Mouse (Mus musculus) neural tube, embryonic 14.5 days (tissue): ENCODE results near the gene Foxk1. TPM values are rescaled to one million over a fixed set of nuclear protein-coding genes. Genes with fewer than 3 reads are reported as not detected.

Source experiments
- ATAC-seq: fragments of 200-750 bp; cut with Nextera tagmentation; 2 replicates; pipeline ENCODE4 v1.8.0; 2017; ENCODE audit warnings: low read depth, mild to moderate bottlenecking, moderate TSS enrichment, moderate library complexity
- H3K27ac ChIP-seq: fragments of 300-500 bp; sonication (generic); 2 replicates; pipeline ENCODE4 v1.5.1; 2014; ENCODE audit warnings: low read depth, mild to moderate bottlenecking, control low read depth, low read length, moderate library complexity, mixed read lengths
- H3K27me3 ChIP-seq: fragments of 300-500 bp; sonication (generic); 2 replicates; pipeline ENCODE4 v1.6.1; 2014; ENCODE audit warnings: low read length; ENCODE audit not compliant: control insufficient read depth, insufficient read depth
- H3K36me3 ChIP-seq: fragments of 300-500 bp; sonication (generic); 2 replicates; pipeline ENCODE4 v1.6.1; 2014; ENCODE audit warnings: low read length, mixed read lengths; ENCODE audit not compliant: control insufficient read depth, insufficient read depth
- H3K4me1 ChIP-seq: fragments of 300-500 bp; sonication (generic); 2 replicates; pipeline ENCODE4 v1.6.1; 2014; ENCODE audit warnings: low read length; ENCODE audit not compliant: control insufficient read depth, insufficient read depth
- H3K4me2 ChIP-seq: fragments of 300-500 bp; sonication (generic); 2 replicates; pipeline ENCODE4 v1.6.1; 2014; ENCODE audit warnings: mild to moderate bottlenecking, low read depth, low read length, control low read depth
- H3K4me3 ChIP-seq: fragments of 300-500 bp; sonication (generic); 2 replicates; pipeline ENCODE4 v1.5.1; 2014; ENCODE audit warnings: low read depth, low read length, control low read depth, mixed read lengths
- H3K9ac ChIP-seq: fragments of 300-500 bp; sonication (generic); replicated peaks from 2 replicates; pipeline ENCODE4 v1.6.1; 2014; ENCODE audit warnings: low read depth, mild to moderate bottlenecking, control low read depth, low read length, mixed read lengths
- H3K9me3 ChIP-seq: fragments of 300-500 bp; sonication (generic); 2 replicates; pipeline ENCODE4 v1.6.1; 2016; ENCODE audit warnings: low read length; ENCODE audit not compliant: control insufficient read depth
- WGBS: fragments of 180-500 bp; shearing (Covaris S2); extraction: QIAGEN DNeasy Blood & Tissue Kit; methylation state at CpG from one replicate; pipeline ENCODE4 v1.1.7; 2014; 5-methylcytosine and 5-hydroxymethylcytosine counted together
- polyA plus RNA-seq: library from polyadenylated mRNA; unstranded; fragments of >200 nt; fragmentation: Nextera tagmentation; extraction: Ambion mirVana; gene quantifications from 2 replicates; pipeline ENCODE4 v1.2.1, GENCODE M21; 2014

Gene Foxk1
- polyA plus RNA-seq, 1 experiment from 2014 or later: 4.3 TPM

GRCm38 (mm10) chr5:142457345-142457744 is 56.0 kb downstream of the Foxk1 start:
- Histone ChIP-seq H3K4me1 (no peaks in the 10 kb centered on the region), H3K4me2 (no peak overlapping the region), H3K9me3 (no peaks in the 10 kb centered on the region), H3K4me3 (no peak overlapping the region), H3K27ac (no peak overlapping the region), H3K27me3 (no peaks in the 10 kb centered on the region), H3K9ac (no peak overlapping the region), H3K36me3 (peaks cover 34% of the 10 kb centered on the region)
- ATAC-seq: no peak
- WGBS: 69% methylated on average over 10 of the region's 10 CpGs

GRCm38 (mm10) chr5:142458791-142459557 is 57.7 kb downstream of the Foxk1 start:
- no peak overlapping the region for H3K27ac ChIP-seq

DNA sequence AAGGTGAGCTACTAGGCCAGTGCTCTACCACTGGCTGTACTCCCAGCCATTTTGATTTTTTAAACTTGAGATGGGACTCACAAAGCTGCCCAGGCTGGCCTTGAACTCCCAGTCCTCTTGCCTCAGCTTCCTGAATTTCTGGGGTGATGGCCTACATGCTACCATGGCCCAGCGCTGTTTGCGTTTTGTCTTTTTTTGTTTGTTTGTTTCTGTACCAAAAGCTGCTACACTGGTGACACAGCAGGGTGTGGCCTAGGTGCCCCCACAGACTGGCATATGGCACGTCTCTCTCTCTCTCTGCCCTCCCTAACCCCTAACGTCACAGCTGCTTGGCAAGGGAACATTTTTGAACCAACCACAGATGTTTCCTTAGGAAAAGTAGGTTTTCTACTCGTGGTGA is 58.5 kb downstream of the Foxk1 start:
- Histone ChIP-seq H3K4me2 (no peak overlapping the region), H3K36me3 (peaks cover 20% of the 10 kb centered on the region), H3K27me3 (no peaks in the 10 kb centered on the region), H3K4me1 (peaks cover 6% of the 10 kb centered on the region), H3K4me3 (no peak overlapping the region), H3K9ac (no peak overlapping the region), H3K9me3 (no peaks in the 10 kb centered on the region), H3K27ac (no peak overlapping the region)
- no peak for ATAC-seq
- WGBS: 75% methylated on average over 5 of the region's 5 CpGs

More at GRCm38 (mm10) chr5:142458791-142459557, 57.7 kb downstream of the Foxk1 start:
- Histone ChIP-seq H3K4me1 (no peaks in the 10 kb centered on the region), H3K4me2 (no peak overlapping the region), H3K36me3 (peaks cover 27% of the 10 kb centered on the region), H3K9ac (no peak overlapping the region), H3K9me3 (no peaks in the 10 kb centered on the region), H3K27me3 (no peaks in the 10 kb centered on the region), H3K4me3 (no peak overlapping the region)
- 92% methylated on average over 17 of the region's 17 CpGs for WGBS
- ATAC-seq: no peak

GRCm38 (mm10) chr5:142461942-142462640 is 60.8 kb downstream of the Foxk1 start:
- H3K27ac ChIP-seq: no peak overlapping the region
- WGBS: 97% methylated on average over 7 of the region's 7 CpGs
- peaks cover 7% of the 10 kb centered on the region for H3K4me1 ChIP-seq
- H3K4me3 ChIP-seq: no peak overlapping the region
- no peak overlapping the region for H3K9ac ChIP-seq
- no peaks in the 10 kb centered on the region for H3K9me3 ChIP-seq
- ATAC-seq: no peak
- peaks cover 3% of the 10 kb centered on the region; the same call in 1 of the 2 replicates for H3K36me3 ChIP-seq
- no peak overlapping the region for H3K4me2 ChIP-seq
- H3K27me3 ChIP-seq: no peaks in the 10 kb centered on the region

- no peak overlapping the region for H3K4me2 ChIP-seq
- no peaks in the 10 kb centered on the region for H3K9me3 ChIP-seq
- 89% methylated on average over 2 of the region's 2 CpGs for WGBS
- no peaks in the 10 kb centered on the region; the same call in 1 of the 2 replicates for H3K36me3 ChIP-seq
- no peak overlapping the region for H3K27ac ChIP-seq
- no peak overlapping the region for H3K9ac ChIP-seq
- peaks cover 7% of the 10 kb centered on the region for H3K4me1 ChIP-seq
- no peaks in the 10 kb centered on the region for H3K27me3 ChIP-seq
- H3K4me3 ChIP-seq: no peak overlapping the region
- ATAC-seq: no peak
These were observed 61.3 kb downstream of the Foxk1 start for GRCm38 (mm10) chr5:142462641-142462948.

GRCm38 (mm10) chr5:142463011-142463410 is 61.7 kb downstream of the Foxk1 start:
- WGBS: 87% methylated on average over 6 of the region's 6 CpGs
- Histone ChIP-seq H3K4me3 (peak overlapping the region; percentile 61), H3K9ac (no peak overlapping the region; the same call in 1 of the 2 replicates)

GRCm38 (mm10) chr5:142463461-142464454 is 62.5 kb downstream of the Foxk1 start, which contains the start of gene Ap5z1:
Gene Ap5z1 (plus strand): TSS chr5:142463944.
- WGBS: 2% methylated on average over 58 of the region's 60 CpGs
- peaks cover 7% of the 10 kb centered on the region for H3K4me1 ChIP-seq
- H3K27me3 ChIP-seq: no peaks in the 10 kb centered on the region
- peak; percentile 83 for ATAC-seq
- H3K4me3 ChIP-seq: peak within 1 kb of the TSS; percentile 61
- peak within 1 kb of the TSS; percentile 54 for H3K9ac ChIP-seq
- H3K36me3 ChIP-seq: peaks cover 7% of the 10 kb centered on the region; the same call in 1 of the 2 replicates
- H3K4me2 ChIP-seq: peak within 1 kb of the TSS; percentile 64
- H3K9me3 ChIP-seq: no peaks in the 10 kb centered on the region
- peak within 1 kb of the TSS; percentile 84 for H3K27ac ChIP-seq

More at GRCm38 (mm10) chr5:142463011-142463410, 61.7 kb downstream of the Foxk1 start:
- no peak for ATAC-seq
- H3K9me3 ChIP-seq: no peaks in the 10 kb centered on the region
- no peaks in the 10 kb centered on the region for H3K27me3 ChIP-seq
- H3K27ac ChIP-seq: peak overlapping the region; percentile 84
- peaks cover 7% of the 10 kb centered on the region for H3K4me1 ChIP-seq
- peaks cover 2% of the 10 kb centered on the region; the same call in 1 of the 2 replicates for H3K36me3 ChIP-seq
- H3K4me2 ChIP-seq: peak overlapping the region; percentile 64

GRCm38 (mm10) chr5:142468375-142468774 is 67.1 kb downstream of the Foxk1 start:
- no peak overlapping the region for H3K4me2 ChIP-seq
- no peak overlapping the region for H3K27ac ChIP-seq
- WGBS: 95% methylated on average over 13 of the region's 13 CpGs
- no peaks in the 10 kb centered on the region for H3K27me3 ChIP-seq
- H3K9me3 ChIP-seq: no peaks in the 10 kb centered on the region
- H3K4me3 ChIP-seq: no peak overlapping the region
- no peak overlapping the region for H3K9ac ChIP-seq
- peaks cover 7% of the 10 kb centered on the region for H3K4me1 ChIP-seq
- no peak for ATAC-seq
- H3K36me3 ChIP-seq: peaks cover 14% of the 10 kb centered on the region
